Mouse (Mus musculus): ENCODE measurements at regions not wholly inside any gene's neighbourhood (a gene's known extent, or its start where the extent isn't known, plus 50 kb on each side); places are given as distances from the start of the nearest gene placed in this dataset.

DNA sequence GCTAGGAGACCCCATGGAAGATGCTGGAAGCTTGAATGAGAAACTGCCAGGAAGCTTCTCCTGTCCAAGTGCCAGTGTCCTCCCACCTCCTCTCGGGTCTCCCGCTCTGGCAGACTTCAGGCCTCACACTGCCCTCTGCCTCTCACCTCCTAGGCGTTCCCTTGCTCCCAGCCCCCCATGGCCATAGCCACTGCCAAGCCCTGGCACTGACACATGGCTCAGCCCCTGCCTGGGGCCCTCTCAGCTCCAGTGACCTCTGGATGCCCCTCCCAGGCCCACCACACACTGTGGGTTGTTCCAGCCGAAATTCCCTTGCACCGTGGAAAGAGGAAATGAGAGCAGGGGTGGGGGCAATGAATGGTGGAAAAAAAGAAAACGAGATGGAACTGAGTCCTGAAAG, 227.3 kb downstream of the Cyp26b1 start:
- Histone ChIP-seq H3K4me3 (ENCODE audit: control insufficient read depth in 1 of 2, insufficient read depth in 1 of 2, low read depth in 2 of 2, low read length in 2 of 2) (no peak overlapping the region), H3K9ac (ENCODE audit: control insufficient read depth, low read depth, low read length, poor library complexity, severe bottlenecking) (no peak overlapping the region), H3K79me2 (ENCODE audit: control insufficient read depth, insufficient read depth, low read length, poor library complexity) (no peaks in the 10 kb centered on the region), H3K27ac (ENCODE audit: control insufficient read depth, low read depth, low read length) (no peak overlapping the region), H3K36me3 (ENCODE audit: control insufficient read depth in 1 of 2, insufficient read depth in 2 of 2, low read length in 2 of 2) (no peaks in the 10 kb centered on the region), H3K27me3 (ENCODE audit: control insufficient read depth in 1 of 2, insufficient read depth in 2 of 2, low read length in 2 of 2) (no peaks in the 10 kb centered on the region), H3K4me1 (ENCODE audit: control insufficient read depth in 1 of 2, insufficient read depth in 2 of 2, low read length in 2 of 2) (no peaks in the 10 kb centered on the region), H3K9me3 (replicated peaks; ENCODE audit: insufficient read depth, low read length) (no peaks in the 10 kb centered on the region)
- no peak for DNase-seq (ENCODE audit: low read depth, low spot score)
- no peak for TF ChIP-seq RCOR1 (IDR thresholded peaks at IDR 0.05; ENCODE audit: low read depth, low read length)
- TF ChIP-seq TCF12 (IDR thresholded peaks at IDR 0.05; ENCODE audit: low read depth, low read length), result no peak
- TF ChIP-seq ZMIZ1 (IDR thresholded peaks at IDR 0.05; ENCODE audit: low read depth, low read length), result no peak
- TF ChIP-seq USF1 (IDR thresholded peaks at IDR 0.05; ENCODE audit: low read depth, low read length), result no peak
- no peak for TF ChIP-seq EP300 (IDR thresholded peaks at IDR 0.05; ENCODE audit: low read depth in 1 of 2, low read length in 2 of 2)
- TF ChIP-seq KAT2A (conservative IDR thresholded peaks at IDR 0.05; ENCODE audit: low read depth, low read length), result no peak
- TF ChIP-seq POLR2AphosphoS2 (IDR thresholded peaks at IDR 0.05; ENCODE audit: low read length), result no peak
- TF ChIP-seq MAX (IDR thresholded peaks at IDR 0.05; ENCODE audit: low read length), result no peak
- TF ChIP-seq POLR2A (IDR thresholded peaks at IDR 0.05; ENCODE audit: control insufficient read depth in 1 of 2, insufficient read depth in 1 of 2, low read depth in 1 of 2, low read length in 2 of 2, poor library complexity in 1 of 2), result no peak

DNA sequence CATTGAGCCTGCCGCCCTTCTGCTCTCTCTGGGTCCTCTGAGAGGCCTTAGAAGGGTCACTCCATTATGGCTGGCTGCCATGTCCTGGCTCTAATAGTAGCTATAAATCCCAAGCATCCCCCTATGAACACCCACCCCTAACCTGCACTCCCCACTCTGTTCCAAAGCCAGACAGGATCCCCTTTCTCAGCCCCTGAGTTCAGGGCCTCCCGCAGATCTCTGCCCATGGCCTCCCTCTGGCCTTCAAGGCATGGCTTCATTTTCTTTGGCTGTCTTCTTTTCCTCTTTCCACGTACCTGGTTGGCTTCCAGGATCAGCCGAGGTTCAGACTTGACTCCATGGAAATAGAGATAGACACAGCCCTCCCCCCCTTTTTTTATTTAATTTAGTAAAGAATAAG, 227.8 kb downstream of the Cyp26b1 start:
- Histone ChIP-seq H3K36me3 (ENCODE audit: control insufficient read depth in 1 of 2, insufficient read depth in 2 of 2, low read length in 2 of 2) (no peaks in the 10 kb centered on the region), H3K4me1 (ENCODE audit: control insufficient read depth in 1 of 2, insufficient read depth in 2 of 2, low read length in 2 of 2) (no peaks in the 10 kb centered on the region), H3K27me3 (ENCODE audit: control insufficient read depth in 1 of 2, insufficient read depth in 2 of 2, low read length in 2 of 2) (no peaks in the 10 kb centered on the region), H3K27ac (ENCODE audit: control insufficient read depth, low read depth, low read length) (no peak overlapping the region), H3K79me2 (ENCODE audit: control insufficient read depth, insufficient read depth, low read length, poor library complexity) (no peaks in the 10 kb centered on the region), H3K9me3 (replicated peaks; ENCODE audit: insufficient read depth, low read length) (no peaks in the 10 kb centered on the region), H3K4me3 (ENCODE audit: control insufficient read depth in 1 of 2, insufficient read depth in 1 of 2, low read depth in 2 of 2, low read length in 2 of 2) (no peak overlapping the region), H3K9ac (ENCODE audit: control insufficient read depth, low read depth, low read length, poor library complexity, severe bottlenecking) (no peak overlapping the region)
- no peak for DNase-seq (ENCODE audit: low read depth, low spot score)
- TF ChIP-seq MXI1 (IDR thresholded peaks at IDR 0.05; ENCODE audit: low read depth, low read length), result no peak

DNA sequence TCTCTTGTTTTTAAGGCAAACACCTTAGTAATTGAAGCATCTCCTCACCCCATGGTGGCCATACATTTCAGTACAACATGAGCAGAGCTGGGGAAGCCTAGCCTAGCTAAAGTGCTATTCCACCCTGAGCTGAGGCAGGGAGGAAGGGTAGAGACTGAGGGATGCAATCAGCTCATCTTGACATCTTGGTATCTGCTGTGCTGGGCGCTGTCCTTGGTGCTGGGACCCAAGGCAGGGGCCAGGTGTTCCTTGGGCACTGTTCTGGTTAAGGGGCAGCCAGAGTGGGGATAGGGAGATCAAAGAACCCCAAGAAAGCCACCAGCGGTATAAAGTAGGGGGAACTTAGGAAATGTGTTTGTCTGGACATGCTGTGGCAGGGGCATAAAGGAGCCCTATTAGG, 228.7 kb downstream of the Cyp26b1 start:
- no peaks in the 10 kb centered on the region for H3K79me2 ChIP-seq (ENCODE audit: control insufficient read depth, insufficient read depth, low read length, poor library complexity)
- H3K9me3 ChIP-seq (replicated peaks; ENCODE audit: insufficient read depth, low read length), result no peaks in the 10 kb centered on the region
- no peaks in the 10 kb centered on the region for H3K36me3 ChIP-seq (ENCODE audit: control insufficient read depth in 1 of 2, insufficient read depth in 2 of 2, low read length in 2 of 2)
- H3K4me1 ChIP-seq (ENCODE audit: control insufficient read depth in 1 of 2, insufficient read depth in 2 of 2, low read length in 2 of 2), result no peaks in the 10 kb centered on the region
- no peak overlapping the region for H3K4me3 ChIP-seq (ENCODE audit: control insufficient read depth in 1 of 2, insufficient read depth in 1 of 2, low read depth in 2 of 2, low read length in 2 of 2)
- no peak overlapping the region for H3K9ac ChIP-seq (ENCODE audit: control insufficient read depth, low read depth, low read length, poor library complexity, severe bottlenecking)
- peak; percentile 17 for DNase-seq (ENCODE audit: low read depth, low spot score)
- TF ChIP-seq MYB (IDR thresholded peaks at IDR 0.05; ENCODE audit: low read depth, low read length), result no peak
- H3K27me3 ChIP-seq (ENCODE audit: control insufficient read depth in 1 of 2, insufficient read depth in 2 of 2, low read length in 2 of 2), result no peaks in the 10 kb centered on the region
- H3K27ac ChIP-seq (ENCODE audit: control insufficient read depth, low read depth, low read length), result no peak overlapping the region

DNA sequence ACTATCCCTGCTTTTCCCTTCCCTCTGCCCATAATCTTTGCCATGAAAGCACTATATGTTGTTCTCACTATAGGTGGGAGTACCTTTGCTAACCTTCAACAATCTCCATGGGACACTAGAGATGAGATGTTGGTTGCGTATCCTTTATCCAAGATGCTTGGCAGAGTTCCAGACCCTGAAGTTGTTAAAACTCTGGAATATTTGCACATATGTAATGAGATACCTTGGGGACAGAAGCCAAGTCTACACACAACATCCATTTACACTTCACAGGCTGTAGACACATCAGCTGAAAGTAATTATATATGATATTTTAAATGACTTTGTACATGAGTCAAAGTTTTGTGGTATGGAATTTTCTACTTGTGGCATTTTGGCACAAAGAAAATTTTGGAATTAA, 231.4 kb downstream of the Cyp26b1 start:
- Histone ChIP-seq H3K4me1 (ENCODE audit: control insufficient read depth in 1 of 2, insufficient read depth in 2 of 2, low read length in 2 of 2) (no peaks in the 10 kb centered on the region), H3K4me3 (ENCODE audit: control insufficient read depth in 1 of 2, insufficient read depth in 1 of 2, low read depth in 2 of 2, low read length in 2 of 2) (no peak overlapping the region), H3K36me3 (ENCODE audit: control insufficient read depth in 1 of 2, insufficient read depth in 2 of 2, low read length in 2 of 2) (no peaks in the 10 kb centered on the region), H3K9ac (ENCODE audit: control insufficient read depth, low read depth, low read length, poor library complexity, severe bottlenecking) (no peak overlapping the region), H3K27me3 (ENCODE audit: control insufficient read depth in 1 of 2, insufficient read depth in 2 of 2, low read length in 2 of 2) (no peaks in the 10 kb centered on the region), H3K79me2 (ENCODE audit: control insufficient read depth, insufficient read depth, low read length, poor library complexity) (no peaks in the 10 kb centered on the region), H3K9me3 (replicated peaks; ENCODE audit: insufficient read depth, low read length) (no peaks in the 10 kb centered on the region), H3K27ac (ENCODE audit: control insufficient read depth, low read depth, low read length) (no peak overlapping the region)
- TF ChIP-seq TCF12 (IDR thresholded peaks at IDR 0.05; ENCODE audit: low read depth, low read length), result no peak
- no peak for TF ChIP-seq MYC (IDR thresholded peaks at IDR 0.05; ENCODE audit: low read depth, low read length)
- no peak for TF ChIP-seq MAZ (IDR thresholded peaks at IDR 0.05; ENCODE audit: low read depth, low read length)
- TF ChIP-seq POLR2A (IDR thresholded peaks at IDR 0.05; ENCODE audit: control insufficient read depth in 1 of 2, insufficient read depth in 1 of 2, low read depth in 1 of 2, low read length in 2 of 2, poor library complexity in 1 of 2), result no peak
- TF ChIP-seq UBTF (IDR thresholded peaks at IDR 0.05; ENCODE audit: borderline replicate concordance, insufficient read depth, low read depth, low read length), result no peak
- TF ChIP-seq ZMIZ1 (IDR thresholded peaks at IDR 0.05; ENCODE audit: low read depth, low read length), result no peak
- no peak for TF ChIP-seq JUND (IDR thresholded peaks at IDR 0.05; ENCODE audit: low read depth, low read length)
- no peak for TF ChIP-seq BHLHE40 (IDR thresholded peaks at IDR 0.05; ENCODE audit: borderline replicate concordance, low read depth, low read length)
- no peak for TF ChIP-seq RAD21 (IDR thresholded peaks at IDR 0.05; ENCODE audit: low read depth, low read length)
- no peak for TF ChIP-seq HCFC1 (IDR thresholded peaks at IDR 0.05; ENCODE audit: low read depth, low read length)
- TF ChIP-seq E2F4 (IDR thresholded peaks at IDR 0.05; ENCODE audit: borderline replicate concordance, low read depth, low read length), result no peak
- no peak for TF ChIP-seq MAFK (IDR thresholded peaks at IDR 0.05; ENCODE audit: borderline replicate concordance, low read depth, low read length)
- no peak for TF ChIP-seq ZC3H11A (IDR thresholded peaks at IDR 0.05; ENCODE audit: low read depth, low read length)
- no peak for DNase-seq (ENCODE audit: low read depth, low spot score)
